Mouse (Mus musculus): ENCODE data around the gene Ly6g6d. TPM values are rescaled to one million over a fixed set of nuclear protein-coding genes. Genes with fewer than 3 reads are reported as not detected.

The Ly6g6d gene
- polyA plus RNA-seq, 1 experiment = 1.8 TPM

GRCm38 (mm10) chr17:35023756-35024155 lies 54.1 kb downstream of the Ly6g6d start:
- H3K4me1 ChIP-seq (ENCODE audit: control insufficient read depth, insufficient read depth, insufficient read length) = peaks cover 20% of the 10 kb centered on the region
- no peak overlapping the region for H3K4me3 ChIP-seq (ENCODE audit: extremely low read depth, insufficient read depth, insufficient read length)
- no peak for DNase-seq (ENCODE audit: low read depth in 1 of 2, low spot score in 2 of 2)
- no peaks in the 10 kb centered on the region for H3K27me3 ChIP-seq (ENCODE audit: control insufficient read depth, insufficient read depth, low read length)
- 28% methylated on average over 4 of the region's 4 CpGs for WGBS
- H3K27ac ChIP-seq (ENCODE audit: insufficient read depth, low read length) = no peak overlapping the region
- no peaks in the 10 kb centered on the region for H3K36me3 ChIP-seq (ENCODE audit: control insufficient read depth, insufficient read depth, low read length)
- TF ChIP-seq POLR2A (IDR thresholded peaks at IDR 0.05; ENCODE audit: low read depth, low read length) (no peak), CTCF (IDR thresholded peaks at IDR 0.05; ENCODE audit: extremely low read depth, insufficient read depth, insufficient read length, insufficient replicate concordance) (no peak)

GRCm38 (mm10) chr17:35023221-35023620 lies 54.6 kb downstream of the Ly6g6d start:
- no peaks in the 10 kb centered on the region for H3K27me3 ChIP-seq (ENCODE audit: control insufficient read depth, insufficient read depth, low read length)
- no peak overlapping the region for H3K27ac ChIP-seq (ENCODE audit: insufficient read depth, low read length)
- peaks cover 20% of the 10 kb centered on the region for H3K4me1 ChIP-seq (ENCODE audit: control insufficient read depth, insufficient read depth, insufficient read length)
- 97% methylated on average over 5 of the region's 5 CpGs for WGBS
- H3K36me3 ChIP-seq (ENCODE audit: control insufficient read depth, insufficient read depth, low read length) = no peaks in the 10 kb centered on the region
- DNase-seq (ENCODE audit: low read depth in 1 of 2, low spot score in 2 of 2) = no peak
- no peak overlapping the region for H3K4me3 ChIP-seq (ENCODE audit: extremely low read depth, insufficient read depth, insufficient read length)
- TF ChIP-seq CTCF (IDR thresholded peaks at IDR 0.05; ENCODE audit: extremely low read depth, insufficient read depth, insufficient read length, insufficient replicate concordance) (no peak), POLR2A (IDR thresholded peaks at IDR 0.05; ENCODE audit: low read depth, low read length) (no peak)

- H3K27ac ChIP-seq (ENCODE audit: insufficient read depth, low read length) = no peak overlapping the region
- WGBS = 91% methylated on average over 8 of the region's 8 CpGs
- TF ChIP-seq CTCF (IDR thresholded peaks at IDR 0.05; ENCODE audit: extremely low read depth, insufficient read depth, insufficient read length, insufficient replicate concordance) = no peak
- TF ChIP-seq POLR2A (IDR thresholded peaks at IDR 0.05; ENCODE audit: low read depth, low read length) = no peak
Observed at GRCm38 (mm10) chr17:35022541-35023060, 55.3 kb downstream of the Ly6g6d start.

GRCm38 (mm10) chr17:35021842-35022477 lies 55.9 kb downstream of the Ly6g6d start:
- Histone ChIP-seq H3K27ac (ENCODE audit: insufficient read depth, low read length) (no peak overlapping the region), H3K27me3 (ENCODE audit: control insufficient read depth, insufficient read depth, low read length) (no peaks in the 10 kb centered on the region), H3K4me3 (ENCODE audit: extremely low read depth, insufficient read depth, insufficient read length) (no peak overlapping the region), H3K4me1 (ENCODE audit: control insufficient read depth, insufficient read depth, insufficient read length) (peaks cover 13% of the 10 kb centered on the region), H3K36me3 (ENCODE audit: control insufficient read depth, insufficient read depth, low read length) (no peaks in the 10 kb centered on the region)
- TF ChIP-seq CTCF (IDR thresholded peaks at IDR 0.05; ENCODE audit: extremely low read depth, insufficient read depth, insufficient read length, insufficient replicate concordance) (no peak), POLR2A (IDR thresholded peaks at IDR 0.05; ENCODE audit: low read depth, low read length) (no peak)
- 70% methylated on average over 6 of the region's 6 CpGs for WGBS
- DNase-seq (ENCODE audit: low read depth in 1 of 2, low spot score in 2 of 2) = no peak

More at GRCm38 (mm10) chr17:35022541-35023060, 55.3 kb downstream of the Ly6g6d start:
- H3K4me3 ChIP-seq (ENCODE audit: extremely low read depth, insufficient read depth, insufficient read length) = no peak overlapping the region
- peaks cover 18% of the 10 kb centered on the region for H3K4me1 ChIP-seq (ENCODE audit: control insufficient read depth, insufficient read depth, insufficient read length)
- no peaks in the 10 kb centered on the region for H3K27me3 ChIP-seq (ENCODE audit: control insufficient read depth, insufficient read depth, low read length)
- no peaks in the 10 kb centered on the region for H3K36me3 ChIP-seq (ENCODE audit: control insufficient read depth, insufficient read depth, low read length)
- no peak for DNase-seq (ENCODE audit: low read depth in 1 of 2, low spot score in 2 of 2)

Other genes starting within 250 kb of the Ly6g6d start
- 31.6 and 37.7 TPM in 2 replicates for gene Stk19, start 241.1 kb downstream of the Ly6g6d start, polyA plus RNA-seq (2012; rRNA removed)
- gene Dxo, start 241.0 kb downstream of the Ly6g6d start, polyA plus RNA-seq (2012; rRNA removed) = 54.2 and 68.3 TPM in 2 replicates
- gene Skiv2l, start 227.9 kb downstream of the Ly6g6d start, polyA plus RNA-seq (2012; rRNA removed) = 81.7 and 110 TPM in 2 replicates
- 14.1 and 15.0 TPM in 2 replicates for gene Nelfe, start 227.7 kb downstream of the Ly6g6d start, polyA plus RNA-seq (2012; rRNA removed)
- 22.8 and 25.3 TPM in 2 replicates for gene Cfb, start 215.5 kb downstream of the Ly6g6d start, polyA plus RNA-seq (2012; rRNA removed)
- gene Zbtb12, start 198.6 kb downstream of the Ly6g6d start, polyA plus RNA-seq (2012; rRNA removed) = 12.0 and 13.1 TPM in 2 replicates
- 0.04 TPM in 1 of 2 replicates, not detected in the other for gene Gm20547, start 196.0 kb downstream of the Ly6g6d start, polyA plus RNA-seq (2012; rRNA removed)
- 15.9 and 16.0 TPM in 2 replicates for gene C2, start 179.8 kb downstream of the Ly6g6d start, polyA plus RNA-seq (2012; rRNA removed)
- gene Ehmt2, start 179.6 kb downstream of the Ly6g6d start, polyA plus RNA-seq (2012; rRNA removed) = 200 and 246 TPM in 2 replicates
- gene Slc44a4, start 163.6 kb downstream of the Ly6g6d start, polyA plus RNA-seq (2012; rRNA removed) = 0.05 and 0.08 TPM in 2 replicates
- gene Neu1, start 146.8 kb downstream of the Ly6g6d start, polyA plus RNA-seq (2012; rRNA removed) = 45.8 and 47.5 TPM in 2 replicates
- 7.6 and 12.5 TPM in 2 replicates for gene Hspa1b, start 118.8 kb downstream of the Ly6g6d start, polyA plus RNA-seq (2012; rRNA removed)
- gene Gm20481, start 108.2 kb downstream of the Ly6g6d start, polyA plus RNA-seq (2012; rRNA removed) = not detected in 2 replicates
- 4.2 and 6.7 TPM in 2 replicates for gene Hspa1a, start 105.9 kb downstream of the Ly6g6d start, polyA plus RNA-seq (2012; rRNA removed)
- gene Hspa1l, start 105.4 kb downstream of the Ly6g6d start, polyA plus RNA-seq (2012; rRNA removed) = 0.05 and 0.06 TPM in 2 replicates
- gene Lsm2, start 96.2 kb downstream of the Ly6g6d start, polyA plus RNA-seq (2012; rRNA removed) = 60.7 and 65.2 TPM in 2 replicates
- gene Vars, start 77.1 kb downstream of the Ly6g6d start, polyA plus RNA-seq (2012; rRNA removed) = 489 and 697 TPM in 2 replicates
- 0.72 and 0.90 TPM in 2 replicates for gene Vwa7, start 61.5 kb downstream of the Ly6g6d start, polyA plus RNA-seq (2012; rRNA removed)
- 7.3 and 14.7 TPM in 2 replicates for gene Sapcd1, start 50.0 kb downstream of the Ly6g6d start, polyA plus RNA-seq (2012; rRNA removed)
- 8.6 and 9.5 TPM in 2 replicates for gene Msh5, start 31.3 kb downstream of the Ly6g6d start, polyA plus RNA-seq (2012; rRNA removed)
- 123 and 134 TPM in 2 replicates for gene Clic1, start 28.1 kb downstream of the Ly6g6d start, polyA plus RNA-seq (2012; rRNA removed)
- gene Ddah2, start 19.0 kb downstream of the Ly6g6d start, polyA plus RNA-seq (2012; rRNA removed) = 18.4 and 18.9 TPM in 2 replicates
- gene Ly6g6c, start 12.7 kb downstream of the Ly6g6d start, polyA plus RNA-seq (2012; rRNA removed) = 0.47 and 0.59 TPM in 2 replicates
- 4.8 and 5.6 TPM in 2 replicates for gene Mpig6b, start 11.9 kb downstream of the Ly6g6d start, polyA plus RNA-seq (2012; rRNA removed)
- gene Ly6g6e, start 1.2 kb downstream of the Ly6g6d start, polyA plus RNA-seq (2012; rRNA removed) = 0.31 and 0.39 TPM in 2 replicates
- 7.8 and 9.7 TPM in 2 replicates for gene Ly6g6f, start 7.5 kb upstream of the Ly6g6d start, polyA plus RNA-seq (2012; rRNA removed)
- 119 and 154 TPM in 2 replicates for gene Abhd16a, start 11.2 kb upstream of the Ly6g6d start, polyA plus RNA-seq (2012; rRNA removed)
- not detected in 2 replicates for gene Ly6g5c, start 30.2 kb upstream of the Ly6g6d start, polyA plus RNA-seq (2012; rRNA removed)
- gene Ly6g5b, start 37.4 kb upstream of the Ly6g6d start, polyA plus RNA-seq (2012; rRNA removed) = 2.4 and 2.9 TPM in 2 replicates
- gene Gpank1, start 43.4 kb upstream of the Ly6g6d start, polyA plus RNA-seq (2012; rRNA removed) = 20.9 and 29.9 TPM in 2 replicates
- 176 and 238 TPM in 2 replicates for gene Csnk2b, start 44.0 kb upstream of the Ly6g6d start, polyA plus RNA-seq (2012; rRNA removed)
- gene D17H6S53E, start 48.3 kb upstream of the Ly6g6d start, polyA plus RNA-seq (2012; rRNA removed) = 6.8 and 10.0 TPM in 2 replicates
- 0.12 and 0.18 TPM in 2 replicates for gene Apom, start 54.0 kb upstream of the Ly6g6d start, polyA plus RNA-seq (2012; rRNA removed)
- gene Bag6, start 57.1 kb upstream of the Ly6g6d start, polyA plus RNA-seq (2012; rRNA removed) = 166 and 202 TPM in 2 replicates
- gene Prrc2a, start 86.8 kb upstream of the Ly6g6d start, polyA plus RNA-seq (2012; rRNA removed) = 362 and 462 TPM in 2 replicates
- gene Aif1, start 98.0 kb upstream of the Ly6g6d start, polyA plus RNA-seq (2012; rRNA removed) = 8.3 and 10.2 TPM in 2 replicates
- 109 and 112 TPM in 2 replicates for gene Lst1, start 110.4 kb upstream of the Ly6g6d start, polyA plus RNA-seq (2012; rRNA removed)
- gene Ltb, start 116.4 kb upstream of the Ly6g6d start, polyA plus RNA-seq (2012; rRNA removed) = 531 and 756 TPM in 2 replicates
- 7.5 and 13.2 TPM in 2 replicates for gene Tnf, start 123.9 kb upstream of the Ly6g6d start, polyA plus RNA-seq (2012; rRNA removed)
- gene Lta, start 127.3 kb upstream of the Ly6g6d start, polyA plus RNA-seq (2012; rRNA removed) = 24.8 and 26.8 TPM in 2 replicates
- gene Gm16181, start 142.8 kb upstream of the Ly6g6d start, polyA plus RNA-seq (2012; rRNA removed) = 0.34 TPM in 1 of 2 replicates, not detected in the other
- gene Atp6v1g2, start 155.6 kb upstream of the Ly6g6d start, polyA plus RNA-seq (2012; rRNA removed) = 5.0 TPM in 2 replicates
- 16.9 and 29.1 TPM in 2 replicates for gene Nfkbil1, start 157.7 kb upstream of the Ly6g6d start, polyA plus RNA-seq (2012; rRNA removed)
- 284 and 323 TPM in 2 replicates for gene Ddx39b, start 163.7 kb upstream of the Ly6g6d start, polyA plus RNA-seq (2012; rRNA removed)
- gene H2-D1, start 184.7 kb upstream of the Ly6g6d start, polyA plus RNA-seq (2012; rRNA removed) = 1,148 and 1,488 TPM in 2 replicates
- not detected in 2 replicates for gene H2-Q1, start 242.3 kb upstream of the Ly6g6d start, polyA plus RNA-seq (2012; rRNA removed)

Data from spleen, adult 2 months (tissue).